Mouse (Mus musculus): ENCODE measurements around the gene St3gal5. TPM values are rescaled to one million over a fixed set of nuclear protein-coding genes. Genes with fewer than 3 reads are reported as not detected.

St3gal5 gene
- polyA plus RNA-seq, 1 experiment from 2014 or later = 206 TPM

Other genes starting within 250 kb of the St3gal5 start
- gene Ptcd3, start 188.8 kb upstream of the St3gal5 start, polyA plus RNA-seq (2015; fragmentation: Nextera tagmentation; extraction: Ambion mirVana) = 47.5 and 50.9 TPM in 2 replicates
- 13.8 and 14.3 TPM in 2 replicates for gene Polr1a, start 188.5 kb upstream of the St3gal5 start, polyA plus RNA-seq (2015; fragmentation: Nextera tagmentation; extraction: Ambion mirVana)
- gene Atoh8, start 138.0 kb downstream of the St3gal5 start, polyA plus RNA-seq (2015; fragmentation: Nextera tagmentation; extraction: Ambion mirVana) = 0.90 and 0.92 TPM in 2 replicates
- gene Sftpb, start 207.0 kb downstream of the St3gal5 start, polyA plus RNA-seq (2015; fragmentation: Nextera tagmentation; extraction: Ambion mirVana) = not detected in 2 replicates
- 32.6 and 33.2 TPM in 2 replicates for gene Usp39, start 247.6 kb downstream of the St3gal5 start, polyA plus RNA-seq (2015; fragmentation: Nextera tagmentation; extraction: Ambion mirVana)
- 11.8 and 14.1 TPM in 2 replicates for gene 0610030E20Rik, start 249.7 kb downstream of the St3gal5 start, polyA plus RNA-seq (2015; fragmentation: Nextera tagmentation; extraction: Ambion mirVana)